Mouse (Mus musculus): Measurements from ENCODE around the gene Slc36a2. TPM values are rescaled to one million over a fixed set of nuclear protein-coding genes. Genes with fewer than 3 reads are reported as not detected.
A peak's percentile ranks its signal among the peaks of the same experiment; 100 is the strongest.

Gene Slc36a2
- not detected in 2 replicates for total RNA-seq (2017)

DNA sequence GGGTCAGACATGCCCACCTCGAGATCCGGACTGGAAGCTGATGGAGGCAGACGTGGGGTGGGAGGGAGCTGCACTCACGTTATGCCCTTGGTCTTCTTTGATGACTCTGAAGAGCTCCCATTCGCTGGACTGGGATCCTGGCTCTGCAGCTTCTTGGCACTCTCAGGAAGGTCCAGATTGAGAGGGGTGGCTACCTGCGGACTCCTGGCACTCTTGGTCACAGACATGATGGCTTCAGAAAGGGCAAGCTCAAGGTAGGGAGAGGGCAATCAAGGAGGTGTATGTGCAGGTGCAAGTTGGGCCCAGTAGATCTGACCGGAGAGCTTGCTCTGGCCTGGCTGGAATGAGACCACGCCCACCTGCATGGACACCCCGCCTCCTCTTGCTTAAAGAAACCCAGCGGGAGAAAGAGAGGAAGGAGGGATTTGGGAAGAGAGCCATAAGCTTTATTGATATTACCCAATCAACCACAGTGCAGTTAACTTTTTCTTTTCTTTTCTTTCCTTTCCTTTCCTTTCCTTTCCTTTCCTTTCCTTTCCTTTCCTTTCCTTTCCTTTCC lies at the start of gene Slc36a2:
Slc36a2 (minus strand) TSS at position 345 of the 559 bp plus-strand sequence.
- ATAC-seq (replicated peaks in 1 of 2; ENCODE audit: insufficient read depth in 1 of 2, low FRiP score in 2 of 2, low TSS enrichment in 1 of 2, low read depth in 1 of 2, poor library complexity in 2 of 2, severe bottlenecking in 2 of 2) = no peak

DNA sequence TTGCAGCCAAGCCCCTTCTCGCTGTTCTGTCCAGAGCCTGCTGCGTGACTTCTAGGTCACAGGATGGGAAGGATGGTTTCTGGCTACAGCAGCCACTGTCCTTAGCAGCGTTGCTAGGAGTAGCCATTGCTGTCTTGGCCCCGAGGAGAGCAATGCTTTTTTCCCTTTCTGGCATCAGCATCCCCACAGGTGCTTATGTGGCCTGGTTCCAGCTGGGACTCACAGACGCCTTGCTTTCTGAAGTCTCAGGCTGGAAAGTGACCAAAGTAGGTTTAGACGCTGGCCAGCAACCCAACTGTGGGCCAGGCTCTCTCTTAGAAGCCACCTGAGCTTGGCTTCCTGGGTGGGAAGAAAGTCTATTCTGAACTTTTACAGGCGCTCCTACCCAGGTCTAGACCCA lies 49.4 kb upstream of the Slc36a2 start:
- ATAC-seq (replicated peaks in 1 of 2; ENCODE audit: insufficient read depth in 1 of 2, low FRiP score in 2 of 2, low TSS enrichment in 1 of 2, low read depth in 1 of 2, poor library complexity in 2 of 2, severe bottlenecking in 2 of 2) = no peak

- peak in 1 of 2 experiments; percentile 23; a peak in 1 of 4 replicates for ATAC-seq (replicated peaks in 1 of 2; ENCODE audit: insufficient read depth in 1 of 2, low FRiP score in 2 of 2, low TSS enrichment in 1 of 2, low read depth in 1 of 2, poor library complexity in 2 of 2, severe bottlenecking in 2 of 2)
Observed at GRCm38 (mm10) chr11:55231034-55231433, 46.2 kb upstream of the Slc36a2 start.

- ATAC-seq (replicated peaks in 1 of 2; ENCODE audit: insufficient read depth in 1 of 2, low FRiP score in 2 of 2, low TSS enrichment in 1 of 2, low read depth in 1 of 2, poor library complexity in 2 of 2, severe bottlenecking in 2 of 2) = no peak
Observed at GRCm38 (mm10) chr11:55221306-55221705, 36.4 kb upstream of the Slc36a2 start.

- no peak for ATAC-seq (replicated peaks in 1 of 2; ENCODE audit: insufficient read depth in 1 of 2, low FRiP score in 2 of 2, low TSS enrichment in 1 of 2, low read depth in 1 of 2, poor library complexity in 2 of 2, severe bottlenecking in 2 of 2)
Observed at GRCm38 (mm10) chr11:55218473-55218872, 33.6 kb upstream of the Slc36a2 start.

DNA sequence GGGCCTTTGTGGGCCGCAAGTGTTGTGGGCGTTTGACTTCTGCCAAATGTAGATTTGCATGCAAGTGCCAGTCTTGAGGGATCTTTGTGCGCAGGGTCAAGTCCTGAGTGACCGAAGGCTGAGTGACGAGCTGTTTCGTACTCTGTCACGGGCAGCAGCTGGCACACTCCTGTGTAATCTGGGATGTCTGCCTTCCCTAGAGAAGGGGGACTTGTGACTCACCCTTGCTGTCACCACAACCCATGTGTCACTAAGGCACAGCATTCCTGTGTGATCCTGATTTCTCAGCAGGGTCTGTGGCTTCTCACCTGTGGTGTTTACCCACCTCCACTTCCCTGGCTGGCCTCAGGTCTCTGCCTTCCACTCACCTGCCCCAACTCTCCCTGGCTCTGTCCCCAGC lies 33.0 kb upstream of the Slc36a2 start:
- no peak for ATAC-seq (replicated peaks in 1 of 2; ENCODE audit: insufficient read depth in 1 of 2, low FRiP score in 2 of 2, low TSS enrichment in 1 of 2, low read depth in 1 of 2, poor library complexity in 2 of 2, severe bottlenecking in 2 of 2)

- ATAC-seq (replicated peaks in 1 of 2; ENCODE audit: insufficient read depth in 1 of 2, low FRiP score in 2 of 2, low TSS enrichment in 1 of 2, low read depth in 1 of 2, poor library complexity in 2 of 2, severe bottlenecking in 2 of 2) = no peak
Observed at GRCm38 (mm10) chr11:55217418-55217817, 32.5 kb upstream of the Slc36a2 start.

DNA sequence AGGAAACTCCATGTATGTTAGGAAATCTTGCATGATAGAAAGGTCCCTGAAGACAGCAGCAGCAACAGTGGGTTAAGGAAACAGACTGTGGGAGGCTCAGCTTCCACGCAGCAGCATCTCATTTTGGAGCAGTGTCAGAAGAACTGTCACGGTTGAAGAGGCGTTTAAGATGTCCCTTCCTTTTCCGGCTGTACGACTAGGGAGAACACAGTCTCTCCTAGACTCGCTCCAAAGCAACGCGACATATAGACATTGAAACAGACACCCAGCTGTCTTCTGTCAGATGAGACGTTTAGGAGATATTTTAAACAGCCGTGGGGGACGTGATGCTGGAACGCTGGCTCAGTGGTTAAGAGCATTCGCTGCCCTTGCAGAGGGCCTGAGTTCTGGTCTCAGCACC lies 32.0 kb upstream of the Slc36a2 start:
- ATAC-seq (replicated peaks in 1 of 2; ENCODE audit: insufficient read depth in 1 of 2, low FRiP score in 2 of 2, low TSS enrichment in 1 of 2, low read depth in 1 of 2, poor library complexity in 2 of 2, severe bottlenecking in 2 of 2) = no peak

GRCm38 (mm10) chr11:55216061-55216460 lies 31.2 kb upstream of the Slc36a2 start:
- ATAC-seq (replicated peaks in 1 of 2; ENCODE audit: insufficient read depth in 1 of 2, low FRiP score in 2 of 2, low TSS enrichment in 1 of 2, low read depth in 1 of 2, poor library complexity in 2 of 2, severe bottlenecking in 2 of 2) = no peak

GRCm38 (mm10) chr11:55214978-55215377 lies 30.1 kb upstream of the Slc36a2 start:
- ATAC-seq (replicated peaks in 1 of 2; ENCODE audit: insufficient read depth in 1 of 2, low FRiP score in 2 of 2, low TSS enrichment in 1 of 2, low read depth in 1 of 2, poor library complexity in 2 of 2, severe bottlenecking in 2 of 2) = no peak

DNA sequence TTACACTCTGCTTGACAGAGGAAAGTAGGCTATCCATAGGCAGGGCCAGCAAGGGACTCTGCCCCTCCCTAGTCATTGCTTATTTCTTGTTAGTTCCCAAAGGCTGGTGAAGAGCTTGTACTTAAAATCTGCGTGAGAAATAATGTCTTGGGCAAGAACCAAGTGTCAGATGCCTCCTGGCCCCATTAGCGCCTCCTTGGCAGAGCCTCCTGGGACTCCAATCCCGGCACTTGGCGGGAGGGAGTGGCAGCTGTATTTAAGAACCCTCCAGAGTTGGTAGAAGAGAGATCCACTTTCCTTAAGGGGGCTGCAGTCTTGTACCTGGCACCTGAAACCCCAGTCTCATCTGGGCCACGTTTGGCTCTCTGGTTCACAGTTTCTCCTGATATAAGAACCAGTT lies 29.3 kb upstream of the Slc36a2 start:
- ATAC-seq (replicated peaks in 1 of 2; ENCODE audit: insufficient read depth in 1 of 2, low FRiP score in 2 of 2, low TSS enrichment in 1 of 2, low read depth in 1 of 2, poor library complexity in 2 of 2, severe bottlenecking in 2 of 2) = no peak

DNA sequence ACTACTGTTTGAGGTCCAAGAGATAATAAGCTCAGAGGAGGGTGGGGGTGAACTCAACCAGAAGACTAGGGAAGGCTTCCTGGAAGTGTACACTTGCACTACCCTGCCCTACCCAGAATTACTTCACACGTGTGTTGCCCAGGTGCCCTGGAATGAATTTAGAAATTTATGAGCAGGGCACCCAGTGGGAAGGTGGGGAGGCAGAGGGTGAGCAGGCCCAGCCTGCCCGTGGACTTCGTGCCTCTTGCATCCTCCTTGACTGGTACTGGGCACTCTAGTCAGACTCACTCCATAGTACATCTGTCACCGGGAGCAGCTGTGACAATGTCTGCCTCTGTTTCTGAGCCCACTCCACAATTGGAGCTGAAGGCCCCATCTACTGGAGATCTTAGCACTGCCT lies 28.6 kb upstream of the Slc36a2 start:
- ATAC-seq (replicated peaks in 1 of 2; ENCODE audit: insufficient read depth in 1 of 2, low FRiP score in 2 of 2, low TSS enrichment in 1 of 2, low read depth in 1 of 2, poor library complexity in 2 of 2, severe bottlenecking in 2 of 2) = no peak

GRCm38 (mm10) chr11:55209626-55210353 lies 24.9 kb upstream of the Slc36a2 start:
- peak; percentile 60 to 74; a peak in 3 of 4 replicates for ATAC-seq (replicated peaks in 1 of 2; ENCODE audit: insufficient read depth in 1 of 2, low FRiP score in 2 of 2, low TSS enrichment in 1 of 2, low read depth in 1 of 2, poor library complexity in 2 of 2, severe bottlenecking in 2 of 2)

DNA sequence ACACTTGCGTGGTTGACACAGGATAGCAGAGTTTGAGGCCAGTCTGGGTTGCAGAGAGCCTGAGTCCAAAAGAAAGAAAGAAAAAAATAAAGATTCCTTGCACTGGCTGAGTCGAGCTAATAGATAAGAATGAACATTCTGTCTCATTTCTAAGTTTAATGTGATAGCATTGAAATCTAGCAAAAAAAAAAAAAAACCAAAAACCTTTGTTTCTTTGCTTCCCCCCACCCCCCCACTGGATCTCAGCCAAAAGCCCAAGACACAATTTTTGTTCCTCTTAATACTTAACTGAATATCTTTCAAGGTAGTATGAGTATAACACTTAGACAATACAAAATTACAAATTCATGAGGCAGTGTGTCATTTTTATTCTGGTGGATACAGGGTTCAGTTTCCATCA lies 24.2 kb upstream of the Slc36a2 start:
- ATAC-seq (replicated peaks in 1 of 2; ENCODE audit: insufficient read depth in 1 of 2, low FRiP score in 2 of 2, low TSS enrichment in 1 of 2, low read depth in 1 of 2, poor library complexity in 2 of 2, severe bottlenecking in 2 of 2) = no peak

GRCm38 (mm10) chr11:55208001-55208690 lies 23.3 kb upstream of the Slc36a2 start:
- peak in 1 of 2 experiments; percentile 18; a peak in 2 of 4 replicates for ATAC-seq (replicated peaks in 1 of 2; ENCODE audit: insufficient read depth in 1 of 2, low FRiP score in 2 of 2, low TSS enrichment in 1 of 2, low read depth in 1 of 2, poor library complexity in 2 of 2, severe bottlenecking in 2 of 2)

GRCm38 (mm10) chr11:55204602-55205001 lies 19.7 kb upstream of the Slc36a2 start:
- ATAC-seq (replicated peaks in 1 of 2; ENCODE audit: insufficient read depth in 1 of 2, low FRiP score in 2 of 2, low TSS enrichment in 1 of 2, low read depth in 1 of 2, poor library complexity in 2 of 2, severe bottlenecking in 2 of 2) = peak in 1 of 2 experiments; percentile 31; a peak in 1 of 4 replicates

- ATAC-seq (replicated peaks in 1 of 2; ENCODE audit: insufficient read depth in 1 of 2, low FRiP score in 2 of 2, low TSS enrichment in 1 of 2, low read depth in 1 of 2, poor library complexity in 2 of 2, severe bottlenecking in 2 of 2) = peak; percentile 80 to 92
Observed at GRCm38 (mm10) chr11:55204159-55204596, 19.3 kb upstream of the Slc36a2 start, which contains the start of gene Slc36a1. Gene Slc36a1 (plus strand): TSS chr11:55204350.

Data from hematopoietic stem cell, adult 5-6 weeks (primary cell).